Mouse (Mus musculus): ENCODE measurements around the gene Mroh3. TPM values are rescaled to one million over a fixed set of nuclear protein-coding genes. Genes with fewer than 3 reads are reported as not detected.
A peak's percentile ranks its signal among the peaks of the same experiment; 100 is the strongest.

Gene Mroh3
- total RNA-seq, 2 experiments from 2014 or later: not detected

GRCm38 (mm10) chr1:136160930-136161329 is 51.7 kb downstream of the Mroh3 start:
- intact Hi-C loops (cut with DNase I): no loop called here

DNA sequence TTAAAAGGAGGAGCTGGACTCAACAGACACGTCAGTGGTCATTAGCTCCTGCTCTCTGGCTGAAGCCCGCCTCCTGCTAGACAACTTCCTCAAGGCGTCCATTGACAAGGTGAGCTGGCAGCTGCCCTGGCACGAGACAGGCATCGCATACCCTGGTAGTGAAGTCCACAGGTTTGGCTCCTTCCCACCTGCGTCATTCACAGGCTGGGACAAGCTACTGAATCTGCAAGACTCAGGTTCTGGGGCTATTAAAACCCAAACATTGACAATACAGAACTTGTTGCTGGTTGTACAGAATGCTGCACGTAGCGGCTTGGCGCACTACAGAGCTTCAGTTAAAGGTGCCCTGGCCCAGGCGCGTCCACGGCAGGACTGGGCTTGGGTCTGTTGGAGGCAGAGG is 52.3 kb downstream of the Mroh3 start:
- intact Hi-C loops (cut with DNase I): no loop called here
- DNase-seq: no peak

More at GRCm38 (mm10) chr1:136160930-136161329, 51.7 kb downstream of the Mroh3 start:
- no peak for DNase-seq

GRCm38 (mm10) chr1:136159830-136160229 is 52.8 kb downstream of the Mroh3 start:
- no peak for DNase-seq
- intact Hi-C loops (cut with DNase I): no loop called here

- no peak for DNase-seq
- intact Hi-C loops (cut with DNase I): no loop called here
These were observed 55.7 kb downstream of the Mroh3 start for GRCm38 (mm10) chr1:136156951-136157350.

DNA sequence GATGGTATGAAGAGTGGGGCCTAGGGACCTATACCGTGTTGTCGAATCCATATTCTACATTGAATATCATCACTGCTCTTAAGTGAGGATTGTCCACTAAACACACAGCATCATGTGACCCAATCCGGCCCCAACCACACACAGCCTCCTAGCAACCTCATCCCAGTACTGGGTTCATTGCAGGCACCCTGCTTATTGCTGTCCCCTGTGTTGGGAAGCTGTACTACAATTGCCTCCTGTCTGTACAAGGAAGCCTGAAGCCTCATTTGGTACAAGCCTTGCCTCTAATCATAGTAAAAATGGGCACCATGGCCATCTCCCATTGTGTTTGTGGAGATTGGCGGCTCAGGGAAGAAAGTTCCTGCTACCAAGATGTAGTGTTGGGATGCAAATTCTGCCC is 56.3 kb downstream of the Mroh3 start:
- intact Hi-C loops (cut with DNase I): no loop called here
- DNase-seq: no peak

- DNase-seq: no peak
- intact Hi-C loops (cut with DNase I): no loop called here
These were observed 61.3 kb downstream of the Mroh3 start for GRCm38 (mm10) chr1:136151371-136151770.

DNA sequence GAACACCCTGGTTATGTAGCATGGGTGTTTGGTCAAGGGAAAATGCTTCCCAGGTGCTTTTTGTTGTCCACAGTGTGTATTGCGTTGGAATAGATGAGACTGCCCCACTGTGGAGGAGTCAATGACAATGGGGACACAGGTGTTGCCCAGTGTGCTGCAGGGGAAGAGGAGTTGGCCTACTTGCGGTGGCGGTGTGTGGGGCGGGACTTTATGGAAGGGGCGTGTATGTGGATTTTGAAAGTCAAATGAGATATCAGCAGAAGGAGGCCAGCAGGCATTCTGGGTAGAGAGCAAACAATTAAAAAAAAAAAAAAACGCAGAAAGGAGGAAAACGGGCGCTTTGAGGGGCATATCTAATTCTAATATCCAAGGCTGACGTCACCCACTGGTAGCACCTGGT is 62.9 kb downstream of the Mroh3 start:
- no peak for DNase-seq
- intact Hi-C loops (cut with DNase I): no loop called here

- intact Hi-C loops (cut with DNase I): no loop called here
- DNase-seq: no peak
These were observed 69.1 kb downstream of the Mroh3 start for GRCm38 (mm10) chr1:136143514-136143913.

DNA sequence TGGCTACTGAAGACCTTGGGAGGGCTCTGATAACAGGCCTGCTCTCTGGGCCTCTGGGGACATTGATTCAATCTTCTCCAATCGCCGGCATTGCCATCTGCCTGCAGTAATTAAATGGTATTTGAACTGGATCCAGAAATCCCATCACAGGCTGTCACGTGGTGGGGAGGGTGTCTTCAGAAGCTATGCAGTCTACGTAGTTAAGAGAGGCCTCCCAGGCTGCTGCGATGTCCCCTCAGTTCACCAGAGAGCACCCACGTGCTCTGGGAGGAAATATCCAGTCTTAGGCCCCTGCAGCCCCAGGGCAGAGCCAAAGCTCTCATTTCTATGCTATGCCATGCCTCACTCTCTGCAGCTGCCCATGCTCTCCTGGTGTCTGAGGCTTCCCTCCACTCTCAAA is 70.3 kb downstream of the Mroh3 start:
- intact Hi-C loops (cut with DNase I): no loop called here
- no peak for DNase-seq

- intact Hi-C loops (cut with DNase I): no loop called here
- DNase-seq: no peak
These were observed 71.3 kb downstream of the Mroh3 start for GRCm38 (mm10) chr1:136141176-136141950.

DNA sequence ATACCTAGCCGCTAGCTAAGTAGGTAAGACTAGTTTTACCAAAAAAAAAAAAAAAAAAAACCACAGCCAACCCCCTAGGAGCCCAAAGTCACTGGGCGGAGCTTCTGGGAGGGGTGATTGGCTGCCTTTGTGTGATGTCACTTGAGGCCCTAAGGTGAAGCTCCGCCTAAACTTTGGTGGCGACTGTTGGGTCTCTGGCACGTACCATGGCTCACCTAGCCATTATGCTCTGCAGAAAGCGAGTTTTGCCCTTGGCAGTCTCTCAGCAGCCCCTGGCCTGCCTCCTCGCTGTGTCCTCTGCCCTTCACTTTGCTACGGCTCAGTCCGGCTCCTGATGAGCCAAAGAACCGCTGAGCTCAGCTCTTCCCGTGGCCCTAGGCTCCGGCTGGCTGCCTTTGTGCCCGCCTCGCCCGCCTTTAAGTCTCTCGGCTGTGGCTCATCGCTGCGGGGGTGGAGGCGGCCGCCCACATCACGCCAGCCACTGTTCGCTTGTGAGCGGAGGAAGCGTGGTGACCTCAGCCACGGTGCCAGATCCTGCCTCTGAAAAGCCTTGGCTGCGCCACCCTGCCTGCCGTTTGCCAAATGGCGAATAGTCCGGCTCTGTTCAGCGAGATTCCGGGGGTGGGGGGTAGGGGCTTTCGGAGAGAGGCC is 72.5 kb downstream of the Mroh3 start:
- intact Hi-C loops (cut with DNase I): no loop called here
- DNase-seq: peak; percentile 46 to 55

DNA sequence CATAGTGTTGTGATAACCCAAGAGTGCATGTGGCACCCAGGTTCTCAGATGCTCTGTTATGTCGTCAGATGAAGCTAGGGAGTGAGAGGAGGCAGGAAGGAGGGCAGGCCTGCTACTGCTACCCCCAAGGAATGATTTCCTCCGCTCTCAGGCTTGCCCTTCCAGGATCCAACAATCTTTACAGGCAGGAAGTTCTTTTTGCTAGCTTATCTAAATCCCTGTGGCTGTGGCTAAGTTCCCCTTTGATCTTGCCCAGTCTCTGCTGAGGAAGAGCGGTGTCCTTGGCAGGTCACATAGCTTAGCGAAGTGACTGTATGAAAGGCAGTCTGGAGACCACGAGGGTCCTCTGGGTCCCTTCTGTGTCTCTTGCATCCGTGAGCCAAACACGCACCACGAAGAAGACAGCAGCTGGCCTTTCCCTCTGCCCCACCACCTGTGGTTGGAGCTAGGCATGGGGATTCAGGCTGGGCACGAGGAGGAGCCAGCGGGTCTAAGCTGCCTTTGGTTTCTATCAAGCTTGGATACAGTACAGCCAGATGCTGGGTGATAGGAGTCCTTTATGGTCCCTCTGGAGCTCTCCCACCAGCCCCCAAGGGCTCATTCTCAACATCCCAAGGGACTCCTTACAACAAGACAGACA is 74.3 kb downstream of the Mroh3 start:
- no peak for DNase-seq
- intact Hi-C loops (cut with DNase I): no loop called here

DNA sequence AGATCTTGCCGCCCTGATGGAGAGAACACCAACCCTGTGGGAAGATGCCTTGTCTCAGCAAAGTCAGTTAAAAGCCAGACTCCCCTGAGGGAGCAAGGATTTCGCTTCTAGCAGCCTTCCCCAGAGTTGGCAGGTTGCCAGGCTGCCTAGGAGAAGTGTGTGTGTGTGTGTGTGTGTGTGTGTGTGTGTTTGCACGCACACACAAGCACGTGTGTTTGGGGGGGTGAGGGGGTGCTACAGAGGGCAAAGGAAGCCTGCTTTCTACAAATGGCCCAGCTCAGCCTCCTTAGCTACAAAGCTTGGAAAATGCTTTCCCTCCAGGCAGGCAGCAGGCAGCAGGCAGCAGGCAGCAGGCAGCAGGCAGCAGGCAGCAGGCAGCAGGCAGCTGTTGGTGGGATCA is 75.1 kb downstream of the Mroh3 start:
- no peak for DNase-seq
- intact Hi-C loops (cut with DNase I): no loop called here

- no peak for DNase-seq
- intact Hi-C loops (cut with DNase I): no loop called here
These were observed 75.5 kb downstream of the Mroh3 start for GRCm38 (mm10) chr1:136137071-136137531.

GRCm38 (mm10) chr1:136136547-136136946 is 76.1 kb downstream of the Mroh3 start:
- DNase-seq: no peak
- intact Hi-C loops (cut with DNase I): no loop called here

DNA sequence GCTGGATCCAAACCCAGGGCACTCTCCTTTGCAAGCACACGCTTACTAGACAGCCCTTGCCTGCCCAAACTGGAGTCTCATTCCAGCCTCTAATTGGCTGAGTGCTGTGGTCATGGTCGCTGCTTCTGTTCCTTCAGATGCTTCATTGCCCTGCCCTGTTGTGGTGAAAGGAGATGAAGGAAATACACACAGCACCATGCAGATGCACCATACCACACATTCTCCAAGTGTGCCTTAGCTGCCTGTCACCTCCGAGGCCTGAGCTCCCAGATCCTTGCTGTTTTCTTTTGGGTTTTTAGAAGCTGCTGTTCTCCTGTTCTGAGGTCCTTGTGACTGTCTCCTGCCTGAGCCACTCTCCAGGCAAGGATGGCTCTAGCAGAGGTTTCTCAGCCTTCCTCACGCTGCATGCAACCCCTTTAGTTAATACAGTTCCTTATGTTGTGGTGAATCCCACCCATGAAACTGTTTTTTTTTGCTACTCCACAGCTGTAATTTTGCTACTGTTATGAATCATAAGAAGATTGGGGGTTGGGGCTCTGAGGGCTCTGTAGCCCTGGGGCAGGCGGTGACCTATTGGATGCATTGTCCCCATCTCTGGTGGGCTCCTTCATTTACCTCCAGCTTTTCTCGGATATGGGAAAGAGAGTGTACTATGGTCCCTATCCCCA is 76.7 kb downstream of the Mroh3 start:
- intact Hi-C loops (cut with DNase I): no loop called here
- DNase-seq: no peak

GRCm38 (mm10) chr1:136135046-136135445 is 77.6 kb downstream of the Mroh3 start:
- DNase-seq: no peak
- intact Hi-C loops (cut with DNase I): no loop called here

DNA sequence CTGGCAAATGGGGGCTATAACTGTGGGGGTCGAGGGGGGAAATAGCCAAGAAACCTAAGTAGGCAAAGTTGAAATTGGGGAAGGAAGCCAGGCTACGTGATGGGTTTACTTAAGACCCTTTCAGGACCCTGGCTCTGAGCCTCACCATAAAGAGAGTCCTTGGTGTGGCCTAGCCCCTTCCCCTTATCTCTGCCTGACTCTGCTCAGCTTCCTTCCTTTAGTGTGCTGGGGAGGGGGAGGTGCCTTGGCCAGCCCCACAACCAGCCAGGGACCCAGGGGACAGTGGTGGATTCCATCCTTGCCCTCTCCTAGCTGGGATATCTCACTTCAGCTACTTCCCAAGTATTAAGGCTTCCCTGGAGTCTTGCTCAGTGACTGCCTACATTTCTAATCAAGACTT is 78.1 kb downstream of the Mroh3 start:
- intact Hi-C loops (cut with DNase I): no loop called here
- no peak for DNase-seq

DNA sequence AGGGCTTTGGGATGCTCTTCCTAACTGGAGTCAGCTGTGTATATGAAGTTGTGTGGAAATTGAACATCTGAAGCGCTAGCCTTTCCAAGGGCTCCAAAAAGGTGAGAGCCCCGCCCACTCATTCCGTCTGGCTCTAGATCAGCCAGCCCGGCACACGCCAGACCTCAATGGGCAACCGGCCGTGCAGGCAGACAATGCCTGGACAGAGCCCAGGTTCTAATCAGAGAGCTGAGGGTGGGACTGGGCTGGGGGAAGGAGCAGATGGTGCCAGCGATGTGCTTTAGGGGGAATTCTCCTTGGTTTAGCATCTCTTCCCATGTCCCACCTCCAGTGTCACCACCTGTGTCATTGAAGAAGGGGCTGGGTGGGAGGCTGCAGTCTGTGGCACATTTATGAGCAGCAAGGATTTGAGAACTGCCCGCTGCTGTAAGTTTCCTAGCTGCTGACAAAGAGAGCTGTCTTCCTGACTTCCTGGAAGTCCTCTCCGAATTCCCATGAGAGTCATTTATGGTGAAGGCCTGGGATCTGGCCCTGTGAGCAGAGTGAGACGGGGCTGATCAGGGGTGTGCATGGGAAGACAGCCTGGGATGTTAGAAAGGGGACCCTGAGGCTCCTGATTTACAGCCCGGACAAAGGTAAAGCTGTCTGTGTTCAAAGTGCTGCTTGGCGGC is 78.9 kb downstream of the Mroh3 start:
- intact Hi-C loops (cut with DNase I): no loop called here
- no peak for DNase-seq

GRCm38 (mm10) chr1:136132386-136133201 is 80.0 kb downstream of the Mroh3 start:
- DNase-seq: no peak
- intact Hi-C loops (cut with DNase I): no loop called here
